Mouse (Mus musculus): ENCODE results near the gene Cpe.

Cpe gene

DNA sequence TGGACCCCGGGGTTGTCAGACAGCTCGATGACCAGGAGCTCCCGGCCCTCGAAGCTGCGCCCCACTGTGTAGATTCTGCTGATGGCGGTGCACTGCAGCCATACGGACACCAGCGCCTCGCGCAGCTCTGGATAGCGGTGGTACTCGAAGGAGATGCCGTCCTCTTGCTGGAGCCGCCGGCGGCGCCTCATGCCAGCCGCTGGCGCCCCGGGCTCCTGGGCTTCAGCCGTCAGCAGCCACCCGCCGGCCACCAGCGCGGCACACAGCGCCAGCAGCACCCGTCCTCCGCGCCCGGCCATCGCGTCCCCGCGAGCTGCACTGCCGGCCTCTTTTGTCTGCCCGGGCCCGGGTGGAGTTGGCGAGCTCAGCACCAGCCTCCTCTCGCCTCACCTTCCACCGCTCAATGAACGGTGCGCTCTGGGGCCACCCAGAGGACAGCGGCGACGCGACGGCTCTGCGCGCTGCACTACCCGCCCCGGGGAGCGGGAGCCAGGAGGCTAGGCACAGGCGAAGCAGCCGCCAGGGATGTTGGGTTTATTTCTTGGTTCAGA is at the start of gene Cpe:
TSS of gene Cpe (minus strand) at position 404 of the 551 bp plus-strand sequence.
- in situ Hi-C loops (cut with MboI, MseI) = loop anchor here (10.0 kb wide), 1 partner anchor 598 kb away; no protein-coding TSS in a partner anchor

DNA sequence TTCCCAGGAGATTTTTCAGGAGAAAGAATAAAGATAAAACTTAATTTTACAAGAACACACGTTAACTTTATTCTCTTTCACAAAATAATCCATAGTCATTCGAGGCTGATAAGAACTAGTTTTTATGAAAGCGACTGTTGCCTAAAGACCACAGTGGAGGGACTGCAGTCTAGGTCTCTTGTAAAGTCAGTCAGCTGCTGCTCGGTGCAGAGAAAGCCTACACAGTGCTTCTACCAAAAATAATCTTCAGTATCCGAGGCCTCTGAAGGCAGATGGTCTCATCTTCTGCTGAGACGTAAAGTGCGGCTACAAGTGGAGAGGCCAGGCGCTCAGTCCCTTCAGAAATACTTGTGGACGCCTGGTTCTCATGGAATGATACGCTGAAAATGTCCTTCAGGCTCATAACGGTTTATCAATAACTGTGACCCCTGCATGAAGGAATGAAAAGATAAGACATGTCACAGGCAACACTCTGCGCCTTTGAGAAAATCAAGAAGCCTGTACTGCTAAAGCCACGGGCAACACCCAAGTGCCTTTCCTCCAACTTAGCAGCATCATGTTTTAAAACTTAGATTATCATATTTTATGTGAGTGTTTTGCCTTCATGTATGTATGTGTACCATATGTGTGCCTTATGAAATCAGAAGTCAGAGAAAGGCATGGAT is 47.8 kb upstream of the Cpe start:
- in situ Hi-C loops (cut with MboI, MseI) = loop anchor here (25.0 kb wide), 1 partner anchor 1747 kb away; the partner anchor contains the start of gene Tma16

- in situ Hi-C loops (cut with MboI, MseI) = loop anchor here (10.0 to 25.0 kb wide), 2 partner anchors 106 to 1748 kb away; partner anchors contain the start of gene Tma16
These were observed 46.1 kb upstream of the Cpe start for GRCm38 (mm10) chr8:64738916-64739315.

- in situ Hi-C loops (cut with MboI, MseI) = loop anchor here (10.0 to 25.0 kb wide), 2 partner anchors 108 to 1750 kb away; partner anchors contain the start of gene Tma16
These were observed 44.0 kb upstream of the Cpe start for GRCm38 (mm10) chr8:64736767-64737323.

DNA sequence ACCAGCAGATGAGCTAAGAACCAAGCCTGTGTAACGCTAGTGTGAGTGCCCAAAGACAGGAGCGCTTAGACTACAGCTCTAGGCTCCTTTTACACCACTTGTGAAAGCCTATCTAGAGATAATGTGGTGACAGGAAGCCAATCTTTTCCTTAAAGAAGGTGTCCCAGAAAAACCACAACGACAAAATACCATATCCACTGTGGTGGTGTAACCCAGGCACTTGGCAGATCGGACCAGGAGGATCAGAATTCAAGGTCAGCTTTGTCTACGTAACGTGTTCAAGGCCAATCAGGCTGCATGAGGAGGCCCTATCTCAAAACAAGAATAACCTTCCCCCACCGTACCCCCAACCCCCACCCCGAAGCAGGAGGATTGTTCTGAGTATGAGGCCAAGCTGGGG is 42.3 kb upstream of the Cpe start:
- in situ Hi-C loops (cut with MboI, MseI) = loop anchor here (10.0 to 25.0 kb wide), 2 partner anchors 110 to 1752 kb away; partner anchors contain the start of gene Tma16

DNA sequence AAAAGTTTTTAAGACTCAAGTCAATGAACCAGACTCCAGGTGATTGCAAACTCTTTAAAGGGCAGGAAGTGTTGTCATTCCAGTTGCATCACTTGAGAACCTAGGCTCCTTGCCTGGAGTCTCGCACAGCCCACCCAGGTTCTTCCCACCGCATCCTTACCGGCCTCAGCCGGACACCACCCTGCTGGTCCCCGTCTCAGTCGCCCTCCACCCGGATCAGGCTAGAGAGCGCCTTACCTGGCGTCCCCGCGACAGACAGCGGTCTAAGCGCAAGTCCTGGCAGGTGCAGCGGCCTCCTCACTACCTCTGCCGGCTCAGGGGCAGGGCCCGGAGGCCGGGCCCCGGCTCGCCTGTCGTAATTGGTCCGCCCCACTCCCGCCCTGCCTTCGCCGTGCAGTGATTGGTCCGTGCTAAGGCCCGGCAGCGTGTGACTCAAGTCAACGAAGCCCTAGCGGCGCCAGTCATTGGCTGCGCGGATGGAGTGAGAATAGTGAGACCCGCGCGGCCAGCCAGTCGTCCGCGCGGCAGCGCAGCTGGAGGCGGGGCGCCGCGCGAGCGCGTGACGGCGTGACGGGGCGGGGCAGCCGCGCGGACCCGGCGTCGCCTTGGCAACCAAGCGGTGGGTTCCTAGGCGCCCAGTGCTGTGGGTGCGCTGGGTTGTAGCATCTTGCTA is 40.6 kb upstream of the Cpe start, which contains the start of gene Msmo1:
TSS of gene Msmo1 (minus strand) at position 522 of the 673 bp plus-strand sequence.
- in situ Hi-C loops (cut with MboI, MseI) = loop anchor here (5.0 to 25.0 kb wide), 3 partner anchors 111 to 1754 kb away; partner anchors contain the start of gene Tma16

DNA sequence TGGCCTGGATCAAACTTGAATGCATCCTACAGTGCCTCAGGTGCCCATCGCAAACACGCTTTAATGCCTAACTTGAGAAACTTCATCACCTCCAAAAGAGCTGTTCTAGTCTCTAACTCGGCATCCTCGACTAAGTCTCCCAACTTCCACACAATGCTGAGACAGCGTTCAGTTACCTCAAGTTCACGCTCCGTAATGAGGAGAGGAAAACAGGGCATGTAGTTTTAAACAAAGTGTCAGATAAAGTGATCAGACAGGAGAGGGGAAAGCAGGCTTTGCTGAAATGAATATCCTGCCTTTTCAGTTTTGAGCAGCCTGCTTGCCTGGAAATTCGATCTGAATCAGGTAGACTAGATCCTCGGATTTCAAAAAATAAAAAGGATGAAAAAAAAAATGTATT is 39.7 kb upstream of the Cpe start:
- in situ Hi-C loops (cut with MboI, MseI) = loop anchor here (5.0 to 25.0 kb wide), 3 partner anchors 112 to 1755 kb away; partner anchors contain the start of gene Tma16

DNA sequence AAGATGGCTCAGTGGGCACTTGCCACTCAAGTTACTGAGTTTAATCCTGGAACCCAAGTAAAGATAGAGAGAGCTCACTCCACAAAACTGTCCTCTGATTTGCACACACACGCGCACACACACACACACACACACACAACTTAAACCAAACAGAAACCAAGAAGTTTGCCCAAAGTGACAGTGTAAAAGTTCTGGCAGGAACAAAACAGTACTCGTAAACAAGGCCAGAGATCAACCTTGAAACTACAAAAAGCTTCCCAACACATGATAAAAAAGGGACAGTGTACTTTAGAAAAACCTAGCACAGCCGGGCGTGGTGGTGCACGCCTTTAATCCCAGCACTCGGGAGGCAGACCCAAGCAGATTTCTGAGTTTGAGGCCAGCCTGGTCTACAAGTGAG is 35.3 kb upstream of the Cpe start:
- in situ Hi-C loops (cut with MboI, MseI) = loop anchor here (25.0 kb wide), 1 partner anchor 1759 kb away; the partner anchor contains the start of gene Tma16

DNA sequence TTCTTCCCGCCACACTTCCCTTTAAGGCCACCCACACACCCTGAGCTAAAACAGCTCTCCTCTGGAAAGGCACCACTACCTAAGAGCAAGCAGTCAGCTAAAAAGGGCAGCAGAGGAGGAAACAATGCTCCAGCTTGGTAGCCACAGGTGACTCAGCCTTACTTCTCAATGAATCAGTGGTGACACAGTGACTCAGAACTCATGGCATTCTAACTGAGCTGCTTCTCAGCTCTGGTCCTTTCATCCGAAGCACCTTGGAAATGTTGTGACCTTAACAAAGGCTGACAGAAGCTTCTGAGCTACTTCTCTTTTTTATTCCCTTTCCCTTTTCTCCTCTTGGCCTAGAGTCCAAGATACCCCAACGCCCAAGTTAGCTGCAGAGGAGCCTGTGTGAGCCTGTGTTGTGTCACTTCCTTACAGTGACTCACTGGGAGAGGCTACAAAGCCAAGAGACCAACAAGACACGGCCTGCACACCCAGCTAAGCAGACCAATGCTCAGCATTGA is 33.4 kb upstream of the Cpe start:
- in situ Hi-C loops (cut with MboI, MseI) = loop anchor here (25.0 kb wide), 1 partner anchor 1761 kb away; the partner anchor contains the start of gene Tma16

DNA sequence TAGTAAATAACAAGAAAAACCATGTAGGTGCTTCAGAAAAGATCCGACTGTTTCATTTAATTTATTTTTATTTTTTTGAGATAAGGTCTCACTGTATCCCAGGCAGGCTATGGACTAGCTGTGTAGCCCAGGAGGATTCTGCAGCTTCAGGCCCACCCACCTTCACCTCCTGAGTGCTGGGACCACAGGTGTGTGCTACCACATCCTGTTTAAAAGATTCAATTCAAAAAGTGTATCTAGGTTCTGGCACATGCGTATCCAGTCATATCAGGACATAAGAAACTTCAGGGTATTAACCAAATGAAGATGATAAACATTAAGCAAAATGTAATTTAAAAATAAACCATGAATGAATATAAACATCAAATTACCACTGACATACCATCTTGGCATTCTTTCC is 30.4 kb upstream of the Cpe start:
- in situ Hi-C loops (cut with MboI, MseI) = no loop called here

DNA sequence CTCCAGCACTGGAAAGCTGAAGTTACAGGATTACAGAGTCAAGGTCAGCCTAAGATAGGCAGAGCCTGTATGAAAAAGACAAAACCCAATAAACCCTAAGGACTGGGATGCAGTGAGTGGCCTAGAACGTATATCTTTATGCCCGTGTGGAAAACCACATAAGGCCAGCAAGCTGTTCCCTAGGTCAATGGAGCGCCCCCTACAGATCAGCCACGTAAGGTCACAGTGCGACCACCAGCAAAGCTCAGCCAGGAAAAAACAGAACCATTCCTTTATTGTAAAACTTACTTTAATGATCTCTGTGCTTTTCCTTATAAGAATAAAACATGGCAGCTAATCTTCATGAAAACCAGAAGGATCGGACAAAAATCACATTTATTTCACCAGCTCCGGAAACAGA is 25.0 kb upstream of the Cpe start:
- in situ Hi-C loops (cut with MboI, MseI) = no loop called here

DNA sequence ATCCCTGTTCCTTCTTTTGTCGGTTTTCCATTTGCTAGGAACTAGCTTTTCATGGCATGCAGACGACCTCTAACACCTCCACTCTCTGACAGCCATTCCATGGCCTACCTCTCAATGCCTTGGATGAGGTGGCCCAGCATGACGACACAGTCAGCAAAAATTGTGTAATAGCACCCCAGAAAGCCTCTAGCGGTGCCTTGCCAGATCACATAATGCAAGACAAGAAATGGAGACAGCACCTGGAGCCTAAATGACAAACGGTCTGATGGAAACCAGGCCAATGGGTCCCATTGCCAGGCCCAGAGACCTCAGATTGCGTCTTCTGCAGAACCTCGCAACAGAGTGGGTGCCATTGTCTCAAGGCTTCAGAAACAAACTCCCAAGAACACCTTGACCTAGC is 19.6 kb upstream of the Cpe start:
- in situ Hi-C loops (cut with MboI, MseI) = no loop called here

- in situ Hi-C loops (cut with MboI, MseI) = no loop called here
These were observed 18.7 kb upstream of the Cpe start for GRCm38 (mm10) chr8:64711544-64711943.

DNA sequence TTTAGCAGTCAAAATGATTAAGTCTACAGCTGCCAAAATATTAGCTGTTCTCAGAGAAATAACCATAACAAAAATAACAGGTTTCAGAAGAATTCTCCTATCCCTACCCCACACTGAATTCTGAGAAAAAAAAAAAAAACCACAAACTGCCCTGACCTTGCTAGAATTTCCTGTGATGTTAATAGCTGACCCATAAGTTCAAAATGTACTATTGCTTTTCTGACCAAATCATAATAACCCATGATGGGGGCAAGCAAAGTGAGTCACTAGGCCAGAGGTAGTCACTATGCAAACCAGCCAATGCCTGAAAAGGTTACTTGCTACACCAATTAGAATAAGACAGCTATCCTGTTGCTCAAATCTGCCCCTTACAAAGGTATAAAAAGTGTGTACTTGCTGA is 14.6 kb upstream of the Cpe start:
- in situ Hi-C loops (cut with MboI, MseI) = no loop called here

DNA sequence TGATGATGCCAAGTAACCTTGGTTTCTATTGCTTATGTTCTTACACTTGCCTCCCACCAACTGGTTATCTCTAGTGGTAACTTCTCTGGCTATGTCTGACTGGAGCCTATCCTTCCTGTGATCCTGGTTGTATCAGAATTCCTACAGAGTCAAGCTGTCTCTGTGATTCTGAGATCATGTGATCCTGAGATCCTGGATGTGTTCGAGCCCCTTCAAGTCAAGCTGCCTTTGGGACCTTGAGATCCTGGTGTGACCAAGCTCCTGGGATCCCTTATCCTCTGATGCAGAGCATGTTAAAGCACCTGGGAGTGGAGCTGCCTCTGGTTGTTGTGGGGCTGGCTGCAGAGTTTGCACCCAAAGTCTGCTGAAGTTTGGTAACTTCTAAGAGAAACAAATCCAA is 10.3 kb upstream of the Cpe start:
- in situ Hi-C loops (cut with MboI, MseI) = no loop called here

GRCm38 (mm10) chr8:64691591-64692401 is 1.1 kb downstream of the Cpe start:
- in situ Hi-C loops (cut with MboI, MseI) = loop anchor here (10.0 kb wide), 1 partner anchor 597 kb away; no protein-coding TSS in a partner anchor

DNA sequence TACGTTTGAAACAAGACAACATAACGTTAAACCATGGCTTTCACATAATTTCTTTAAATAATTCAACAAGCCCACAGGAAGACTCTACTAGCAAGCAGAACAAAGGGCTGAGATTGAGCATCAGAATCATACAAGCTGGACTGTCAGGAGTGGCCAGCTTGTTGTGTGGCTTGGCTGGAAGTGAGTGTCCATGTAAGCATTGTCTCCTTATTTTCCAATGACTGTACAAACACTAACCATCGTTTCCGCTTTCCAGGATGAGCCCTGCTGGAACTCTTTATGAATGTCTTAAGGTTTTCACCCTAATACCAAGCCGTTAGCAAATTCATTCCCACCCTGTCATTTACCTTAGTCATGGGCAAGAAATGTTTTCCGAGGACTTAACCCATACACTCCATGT is 2.0 kb downstream of the Cpe start:
- in situ Hi-C loops (cut with MboI, MseI) = loop anchor here (10.0 kb wide), 1 partner anchor 596 kb away; no protein-coding TSS in a partner anchor

GRCm38 (mm10) chr8:64690306-64690705 is 2.5 kb downstream of the Cpe start:
- in situ Hi-C loops (cut with MboI, MseI) = loop anchor here (10.0 kb wide), 1 partner anchor 596 kb away; no protein-coding TSS in a partner anchor

DNA sequence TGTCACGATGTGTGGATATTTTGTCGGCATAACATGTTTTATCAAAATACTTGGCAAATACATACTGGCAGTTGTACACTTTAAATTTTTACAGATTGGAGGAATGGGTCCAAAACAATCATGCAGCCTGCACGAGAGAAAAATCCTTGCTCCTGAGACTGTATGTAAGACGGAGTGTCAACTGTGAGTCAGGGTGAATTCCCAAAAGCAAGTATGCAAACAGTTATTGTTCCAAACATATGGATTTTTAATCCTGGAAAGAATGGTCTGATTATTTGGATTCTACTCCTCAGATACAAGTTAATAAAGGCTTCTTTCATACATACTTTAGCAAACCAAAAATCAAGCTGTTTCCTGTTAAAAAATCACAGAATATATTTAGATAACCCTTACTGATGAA is 4.1 kb downstream of the Cpe start:
- in situ Hi-C loops (cut with MboI, MseI) = no loop called here

DNA sequence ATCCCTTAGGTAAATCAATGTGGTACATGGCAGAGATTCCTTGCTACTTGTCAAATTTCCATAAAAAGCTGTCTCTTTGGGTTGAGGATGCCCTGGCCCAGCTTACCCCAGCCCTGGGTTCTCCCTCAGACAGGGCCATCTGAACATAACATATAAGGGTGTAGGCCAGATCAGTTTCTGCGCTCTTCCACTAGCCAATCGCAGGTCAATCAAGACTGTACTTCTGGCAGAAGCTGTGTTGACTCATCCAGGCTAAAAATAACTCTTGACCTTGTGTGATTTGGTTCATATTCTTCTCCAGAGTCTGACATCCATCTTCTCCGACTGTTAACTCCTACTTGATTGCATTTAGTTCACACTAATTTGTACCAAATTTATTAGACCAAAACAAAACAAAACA is 4.7 kb downstream of the Cpe start:
- in situ Hi-C loops (cut with MboI, MseI) = no loop called here

GRCm38 (mm10) chr8:64682501-64682900 is 10.4 kb downstream of the Cpe start:
- in situ Hi-C loops (cut with MboI, MseI) = no loop called here
